In the genomic region with DNA sequence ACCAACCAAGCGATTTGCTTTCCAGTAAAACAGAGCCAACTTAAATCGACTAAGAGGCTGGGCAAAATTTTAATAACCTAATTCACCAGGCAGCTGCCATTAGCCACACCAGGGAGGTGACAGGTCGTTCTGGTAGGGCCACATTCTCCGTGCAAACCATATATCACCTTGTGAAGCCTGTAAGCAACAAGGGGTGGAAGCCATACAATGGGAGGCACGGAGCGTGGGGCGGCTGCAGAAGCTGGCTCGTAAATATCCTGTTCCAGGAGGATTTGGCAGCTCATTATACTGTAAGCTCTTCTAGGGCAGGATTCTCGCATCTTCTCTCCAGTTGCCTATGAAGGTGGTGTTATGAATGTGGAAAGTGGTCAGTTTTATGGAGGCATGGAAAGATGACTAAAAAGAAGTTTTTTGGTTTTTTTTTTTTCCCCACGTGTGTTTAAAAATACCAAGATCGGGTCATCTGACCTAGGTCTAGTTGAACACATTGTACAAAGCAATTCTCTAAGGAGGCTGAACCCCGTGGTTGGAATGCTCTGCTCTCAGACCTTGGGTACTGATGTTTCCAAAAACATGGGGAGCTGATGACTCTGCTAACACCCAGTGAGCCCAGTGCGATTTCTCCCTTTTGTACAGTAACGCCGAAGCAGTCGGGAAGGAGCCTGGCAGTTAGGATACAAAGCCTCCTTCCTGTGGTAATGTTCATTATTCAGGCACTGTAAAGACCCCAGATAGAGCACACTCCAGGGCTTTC, we compare ENCODE assay signal across 16 mouse cellular contexts. TPM values are rescaled to one million over a fixed set of nuclear protein-coding genes. Genes with fewer than 3 reads are reported as not detected.
DNase-seq lines count a peak whose midpoint lies in the region; ATAC-seq and TF ChIP-seq lines count a peak whose summit lies in the region.
"Had no signal": no experiment of that assay in that cellular context is flagged by ENCODE, and none has a peak within 500 bp of the region (broad histone marks: within the 10 kb centered on the region; RNA-seq: fewer than 3 reads in every experiment).

No protein-coding gene starts in this region.

- DNase-seq in heart, adult 2 months: no peak
- DNase-seq in heart, postnatal 25 days (ENCODE audit: low spot score): no peak
- no peak for DNase-seq in lung, adult 18-20 months
- no peak for DNase-seq in cerebellum, postnatal 14 days
- no peak for DNase-seq in MN1 (ENCODE audit: low spot score)
- DNase-seq: cerebellum, adult 2 months; kidney, adult 2 months; right cerebral cortex, adult 18-20 months; thymus, adult 2 months had no signal

- no peak for TF ChIP-seq CTCF in heart, adult 2 months (IDR thresholded peaks at IDR 0.05)

- no peaks in the 10 kb centered on the region for H3K79me2 ChIP-seq in heart, adult 2 months (replicated peaks; ENCODE audit: control insufficient read depth, insufficient read depth, low read length)

- H3K4me2 ChIP-seq in lung, embryonic 16.5 days (ENCODE audit: low read depth, low read length): no peak overlapping the region
- 0 out of 2 replicates have a peak overlapping the region, but pooled peaks have one; percentile 16 for H3K4me2 ChIP-seq in limb, embryonic 12.5 days
- 0 out of 2 replicates have a peak overlapping the region, but pooled peaks have one; percentile 6 for H3K4me2 ChIP-seq in neural tube, embryonic 13.5 days
- H3K4me2 ChIP-seq: embryonic facial prominence, embryonic 12.5 days; hindbrain, embryonic 12.5 days had no signal

- 54% methylated on average over 16 of the region's 16 CpGs for WGBS in heart, adult 2 months
- WGBS in lung, embryonic 16.5 days: 55% methylated on average over 16 of the region's 16 CpGs
- 40% methylated on average over 16 of the region's 16 CpGs for WGBS in limb, embryonic 12.5 days
- WGBS in neural tube, embryonic 13.5 days: 35% methylated on average over 16 of the region's 16 CpGs

- H3K9me3 ChIP-seq in lung, embryonic 16.5 days (ENCODE audit: control insufficient read depth, low read length): no peaks in the 10 kb centered on the region
- H3K9me3 ChIP-seq in limb, embryonic 12.5 days: no peaks in the 10 kb centered on the region
- H3K9me3 ChIP-seq in neural tube, embryonic 13.5 days: no peaks in the 10 kb centered on the region; the same call in 1 of the 2 replicates
- H3K9me3 ChIP-seq: embryonic facial prominence, embryonic 12.5 days; forebrain, embryonic 10.5 days; hindbrain, embryonic 12.5 days had no signal

- intact Hi-C loops in heart, adult 2 months (cut with DNase I): no loop called here
- intact Hi-C loops in heart, postnatal 25 days (cut with DNase I): loop anchor here (5.0 kb wide), 1 partner anchor 43 kb away; no protein-coding TSS in a partner anchor

- 0 out of 2 replicates have a peak, but pooled peaks have one; percentile 10 for TF ChIP-seq EP300 in heart, adult 2 months (IDR thresholded peaks at IDR 0.05; ENCODE audit: insufficient read depth, low read depth, low read length)

- H3K9ac ChIP-seq in heart, adult 2 months (ENCODE audit: low read depth, low read length): no peak overlapping the region
- peak overlapping the region; percentile 25; the same call in 1 of the 2 replicates for H3K9ac ChIP-seq in lung, embryonic 16.5 days (ENCODE audit: low read length)
- H3K9ac ChIP-seq in limb, embryonic 12.5 days (replicated peaks): no peak overlapping the region
- H3K9ac ChIP-seq in neural tube, embryonic 13.5 days: 0 out of 2 replicates have a peak overlapping the region, but pooled peaks have one; percentile 14
- H3K9ac ChIP-seq: embryonic facial prominence, embryonic 12.5 days; hindbrain, embryonic 12.5 days had no signal

- peaks cover 2% of the 10 kb centered on the region; the same call in 1 of the 2 replicates for H3K36me3 ChIP-seq in heart, adult 2 months (ENCODE audit: control insufficient read depth, insufficient read depth, low read length)
- H3K36me3 ChIP-seq in lung, embryonic 16.5 days (ENCODE audit: control insufficient read depth, insufficient read depth, low read length): no peaks in the 10 kb centered on the region
- H3K36me3 ChIP-seq in limb, embryonic 12.5 days: no peaks in the 10 kb centered on the region
- no peaks in the 10 kb centered on the region for H3K36me3 ChIP-seq in neural tube, embryonic 13.5 days
- H3K36me3 ChIP-seq: embryonic facial prominence, embryonic 12.5 days; forebrain, embryonic 10.5 days; hindbrain, embryonic 12.5 days had no signal

- ATAC-seq in lung, embryonic 16.5 days (ENCODE audit: low read depth): 0 out of 2 replicates have a peak, but pooled peaks have one; percentile 39
- no peak for ATAC-seq in limb, embryonic 12.5 days (ENCODE audit: insufficient number of reproducible peaks, insufficient read depth, low FRiP score, low TSS enrichment, low read depth)
- ATAC-seq in neural tube, embryonic 13.5 days (ENCODE audit: low read depth): 0 out of 2 replicates have a peak, but pooled peaks have one; percentile 53
- ATAC-seq: CD4-positive, CD25-positive, alpha-beta regulatory T cell, adult 4 months had no signal

- peak overlapping the region; percentile 5; the same call in 1 of the 2 replicates for H3K27ac ChIP-seq in heart, adult 2 months
- peak overlapping the region; percentile 50 for H3K27ac ChIP-seq in lung, embryonic 16.5 days (ENCODE audit: low read length)
- no peak overlapping the region for H3K27ac ChIP-seq in limb, embryonic 12.5 days
- H3K27ac ChIP-seq in neural tube, embryonic 13.5 days (replicated peaks): no peak overlapping the region
- H3K27ac ChIP-seq: embryonic facial prominence, embryonic 12.5 days; forebrain, embryonic 10.5 days; hindbrain, embryonic 12.5 days had no signal

- H3K4me3 ChIP-seq in heart, adult 2 months: no peak overlapping the region
- no peak overlapping the region for H3K4me3 ChIP-seq in lung, embryonic 16.5 days (ENCODE audit: low read length)
- no peak overlapping the region for H3K4me3 ChIP-seq in limb, embryonic 12.5 days (replicated peaks)
- H3K4me3 ChIP-seq in neural tube, embryonic 13.5 days: no peak overlapping the region
- H3K4me3 ChIP-seq: embryonic facial prominence, embryonic 12.5 days; forebrain, embryonic 10.5 days; hindbrain, embryonic 12.5 days had no signal

- TF ChIP-seq POLR2A in heart, adult 2 months (IDR thresholded peaks at IDR 0.05; ENCODE audit: insufficient read depth, low read depth, low read length): no peak

- no peaks in the 10 kb centered on the region for H3K27me3 ChIP-seq in heart, adult 2 months (ENCODE audit: control insufficient read depth, insufficient read depth, low read length)
- H3K27me3 ChIP-seq in lung, embryonic 16.5 days (ENCODE audit: control insufficient read depth, insufficient read depth, low read depth, low read length): no peaks in the 10 kb centered on the region
- no peaks in the 10 kb centered on the region for H3K27me3 ChIP-seq in limb, embryonic 12.5 days
- H3K27me3 ChIP-seq in neural tube, embryonic 13.5 days: no peaks in the 10 kb centered on the region
- H3K27me3 ChIP-seq: embryonic facial prominence, embryonic 12.5 days; hindbrain, embryonic 12.5 days had no signal

- peaks cover 17% of the 10 kb centered on the region for H3K4me1 ChIP-seq in heart, adult 2 months (ENCODE audit: control insufficient read depth, insufficient read depth, low read length)
- H3K4me1 ChIP-seq in lung, embryonic 16.5 days (replicated peaks; ENCODE audit: control insufficient read depth, insufficient read depth, low read length): peaks cover 11% of the 10 kb centered on the region
- H3K4me1 ChIP-seq in limb, embryonic 12.5 days (replicated peaks): peaks cover 12% of the 10 kb centered on the region
- H3K4me1 ChIP-seq in neural tube, embryonic 13.5 days (replicated peaks): peaks cover 15% of the 10 kb centered on the region
- H3K4me1 ChIP-seq: embryonic facial prominence, embryonic 12.5 days; forebrain, embryonic 10.5 days had no signal

RNA-seq across cellular contexts. Expression of a gene that starts 24.5 kb away (rescaled TPM):
- total RNA-seq in heart, adult 2 months (2021): 10 to 100 TPM; 22.1 to 32.8 TPM
- 10.0 and 15.9 TPM in 2 replicates for polyA plus RNA-seq in heart, adult 2 months (2012; rRNA removed)
- total RNA-seq in heart, postnatal 25 days (2021): 10 to 100 TPM; 26.8 to 31.1 TPM
- polyA plus RNA-seq in lung, embryonic 16.5 days (2015; fragmentation: Nextera tagmentation; extraction: Ambion mirVana): 4.1 and 4.6 TPM in 2 replicates
- polyA plus RNA-seq in limb, embryonic 12.5 days (2016; fragmentation: Nextera tagmentation; extraction: Ambion mirVana): 7.5 and 7.8 TPM in 2 replicates
- 2.9 and 4.4 TPM in 2 replicates for polyA plus RNA-seq in neural tube, embryonic 13.5 days (2015; fragmentation: Nextera tagmentation; extraction: Ambion mirVana)
- polyA plus RNA-seq: CD4-positive, CD25-positive, alpha-beta regulatory T cell, adult 4 months had no signal

Comparison
In these comparisons a context has a peak if more than half of its experiments do, and no peak if none do; other contexts are left out.
1. H3K27ac ChIP-seq: peak in heart, adult 2 months (single experiment) and lung, embryonic 16.5 days (single experiment); none in limb, embryonic 12.5 days (single experiment) and neural tube, embryonic 13.5 days (single experiment).
2. H3K9ac ChIP-seq: peak in lung, embryonic 16.5 days (single experiment) and neural tube, embryonic 13.5 days (single experiment); none in heart, adult 2 months (single experiment) and limb, embryonic 12.5 days (single experiment).